Mouse (Mus musculus) megakaryocyte, embryonic 14.5 days (primary cell): ENCODE measurements at regions not wholly inside any gene's neighbourhood (a gene's known extent, or its start where the extent isn't known, plus 50 kb on each side); places are given as distances from the start of the nearest gene placed in this dataset.

Source experiments
- FLI1 ChIP-seq: IDR thresholded peaks from 2 replicates; pipeline ENCODE4 v1.6.1; 2012; ENCODE audit warnings: low read length, inconsistent platforms, mixed read lengths
- GATA1 ChIP-seq: IDR thresholded peaks from 3 replicates; pipeline ENCODE4 v1.6.1; 2012; ENCODE audit warnings: mixed read lengths, low read length, inconsistent platforms, borderline replicate concordance

DNA sequence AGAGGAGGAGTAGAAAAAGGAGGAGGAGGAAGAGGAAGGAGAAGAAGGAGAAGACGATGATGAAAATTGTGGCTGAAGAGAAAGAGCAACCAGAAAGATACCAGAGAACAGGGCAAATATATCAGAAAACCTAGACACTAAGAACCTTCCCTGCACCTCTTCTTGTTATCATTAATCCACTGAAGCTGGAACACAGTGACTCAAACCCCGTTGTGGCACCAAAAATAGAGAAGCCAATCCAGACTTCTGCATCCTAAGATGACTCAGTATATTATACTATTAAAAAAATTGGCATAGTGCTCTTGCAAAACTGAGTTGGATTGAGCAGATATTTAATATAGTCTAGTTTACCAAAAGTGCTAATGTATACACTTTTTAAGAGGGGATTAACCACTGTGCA is 63.6 kb upstream of the Acbd6 start:
- TF ChIP-seq GATA1: no peak
- TF ChIP-seq FLI1: no peak
